Mouse (Mus musculus): Measurements from ENCODE around the gene Zfp967. TPM values are rescaled to one million over a fixed set of nuclear protein-coding genes. Genes with fewer than 3 reads are reported as not detected.
"Not testable (repeated sequence)": the region's sequence is repeated elsewhere in the genome, so short reads cannot be mapped to it uniquely, and the experiment has no call there.

Zfp967 gene
- polyA plus RNA-seq (2015; fragmentation: Nextera tagmentation; extraction: Ambion mirVana) = not detected in 2 replicates

GRCm38 (mm10) chr2:176520756-176521155, at the start of gene Zfp967:
Zfp967 (plus strand) TSS chr2:176521056.
- H3K27ac ChIP-seq (ENCODE audit: low read length); H3K9ac ChIP-seq (ENCODE audit: low read length); ATAC-seq (ENCODE audit: insufficient read depth, low FRiP score); H3K27me3 ChIP-seq (ENCODE audit: control insufficient read depth, insufficient read depth, low read length); H3K36me3 ChIP-seq (ENCODE audit: control insufficient read depth, insufficient read depth, low read length); H3K4me3 ChIP-seq (replicated peaks; ENCODE audit: low read length); H3K4me1 ChIP-seq (ENCODE audit: control insufficient read depth, insufficient read depth, low read length); H3K9me3 ChIP-seq (replicated peaks; ENCODE audit: control insufficient read depth, low read length); H3K4me2 ChIP-seq (ENCODE audit: low read depth, low read length): not testable (repeated sequence)
- no CpG with 5 or more reads among the region's 9 CpGs for WGBS

GRCm38 (mm10) chr2:176486683-176487082, 34.2 kb upstream of the Zfp967 start, which contains the start of gene Gm14434:
Gm14434 (minus strand) TSS chr2:176486783.
- WGBS = no CpG with 5 or more reads among the region's 4 CpGs
- not testable (repeated sequence) for H3K36me3 ChIP-seq (ENCODE audit: control insufficient read depth, insufficient read depth, low read length); H3K4me2 ChIP-seq (ENCODE audit: low read depth, low read length); H3K27me3 ChIP-seq (ENCODE audit: control insufficient read depth, insufficient read depth, low read length); H3K27ac ChIP-seq (ENCODE audit: low read length); ATAC-seq (ENCODE audit: insufficient read depth, low FRiP score); H3K4me1 ChIP-seq (ENCODE audit: control insufficient read depth, insufficient read depth, low read length); H3K9me3 ChIP-seq (replicated peaks; ENCODE audit: control insufficient read depth, low read length); H3K4me3 ChIP-seq (replicated peaks; ENCODE audit: low read length); H3K9ac ChIP-seq (ENCODE audit: low read length)

Other genes starting within 250 kb of the Zfp967 start
- not detected in 2 replicates for gene Gm11009, start 201.6 kb upstream of the Zfp967 start, polyA plus RNA-seq (2015; fragmentation: Nextera tagmentation; extraction: Ambion mirVana)
- 14.9 and 17.2 TPM in 2 replicates for gene Gm14435, start 97.5 kb upstream of the Zfp967 start, polyA plus RNA-seq (2015; fragmentation: Nextera tagmentation; extraction: Ambion mirVana)
- gene Gm14434, start 34.3 kb upstream of the Zfp967 start, polyA plus RNA-seq (2015; fragmentation: Nextera tagmentation; extraction: Ambion mirVana) = 1.8 and 1.9 TPM in 2 replicates
- gene Gm14308, start 115.3 kb downstream of the Zfp967 start, polyA plus RNA-seq (2015; fragmentation: Nextera tagmentation; extraction: Ambion mirVana) = 10.1 and 21.2 TPM in 2 replicates
- 9.5 and 9.6 TPM in 2 replicates for gene Zfp973, start 149.5 kb downstream of the Zfp967 start, polyA plus RNA-seq (2015; fragmentation: Nextera tagmentation; extraction: Ambion mirVana)
- 22.0 and 24.1 TPM in 2 replicates for gene Gm14305, start 187.3 kb downstream of the Zfp967 start, polyA plus RNA-seq (2015; fragmentation: Nextera tagmentation; extraction: Ambion mirVana)